Mouse (Mus musculus) forebrain, embryonic 13.5 days (tissue): ENCODE measurements at regions not wholly inside any gene's neighbourhood (a gene's known extent, or its start where the extent isn't known, plus 50 kb on each side); places are given as distances from the start of the nearest gene placed in this dataset.
A peak's percentile ranks its signal among the peaks of the same experiment; 100 is the strongest.

Experiments used
- ATAC-seq: fragments of 200-750 bp; cut with Nextera tagmentation; 2 replicates; pipeline ENCODE4 v1.8.0; 2017
- H3K27ac ChIP-seq: fragments of 300-500 bp; sonication (generic); 2 replicates; pipeline ENCODE4 v1.5.1; 2015; ENCODE audit warnings: inconsistent platforms, mild to moderate bottlenecking, moderate library complexity
- H3K27me3 ChIP-seq: fragments of 300-500 bp; sonication (generic); 2 replicates; pipeline ENCODE4 v1.6.1; 2015; ENCODE audit warnings: mild to moderate bottlenecking, inconsistent platforms
- H3K36me3 ChIP-seq: fragments of 300-500 bp; sonication (generic); 2 replicates; pipeline ENCODE4 v1.6.1; 2015; ENCODE audit warnings: mild to moderate bottlenecking, inconsistent platforms; ENCODE audit not compliant: poor library complexity, severe bottlenecking
- H3K4me1 ChIP-seq: fragments of 300-500 bp; sonication (generic); 2 replicates; pipeline ENCODE4 v1.6.1; 2015; ENCODE audit warnings: inconsistent platforms
- H3K4me2 ChIP-seq: fragments of 300-500 bp; sonication (generic); 2 replicates; pipeline ENCODE4 v1.6.1; 2015; ENCODE audit warnings: inconsistent platforms, mild to moderate bottlenecking, moderate library complexity
- H3K4me3 ChIP-seq: fragments of 300-500 bp; sonication (generic); 2 replicates; pipeline ENCODE4 v1.5.1; 2015; ENCODE audit warnings: mild to moderate bottlenecking, inconsistent platforms
- H3K9ac ChIP-seq: fragments of 300-500 bp; sonication (generic); 2 replicates; pipeline ENCODE4 v1.6.1; 2015; ENCODE audit warnings: mild to moderate bottlenecking, inconsistent platforms
- H3K9me3 ChIP-seq: fragments of 300-500 bp; sonication (generic); replicated peaks from 2 replicates; pipeline ENCODE4 v1.6.1; 2016; ENCODE audit warnings: inconsistent platforms
- WGBS: fragments of 180-500 bp; shearing (Covaris S2); methylation state at CpG from one replicate; pipeline ENCODE4 v1.1.7; 2015; 5-methylcytosine and 5-hydroxymethylcytosine counted together

- Histone ChIP-seq H3K27me3 (no peaks in the 10 kb centered on the region), H3K27ac (no peak overlapping the region)
- ATAC-seq: no peak
Observed at GRCm38 (mm10) chr13:97650191-97650590, 110.2 kb downstream of the Gm10260 start.

GRCm38 (mm10) chr13:97647486-97647885 lies 112.9 kb downstream of the Gm10260 start:
- Histone ChIP-seq H3K27ac (no peak overlapping the region), H3K27me3 (no peaks in the 10 kb centered on the region), H3K4me2 (no peak overlapping the region), H3K9ac (no peak overlapping the region), H3K4me3 (no peak overlapping the region), H3K4me1 (peaks cover 9% of the 10 kb centered on the region), H3K9me3 (peaks cover 11% of the 10 kb centered on the region), H3K36me3 (no peaks in the 10 kb centered on the region)
- 82% methylated on average over 4 of the region's 4 CpGs for WGBS
- no peak for ATAC-seq

More at GRCm38 (mm10) chr13:97650191-97650590, 110.2 kb downstream of the Gm10260 start:
- H3K4me2 ChIP-seq: no peak overlapping the region
- peaks cover 9% of the 10 kb centered on the region for H3K4me1 ChIP-seq
- no peaks in the 10 kb centered on the region for H3K36me3 ChIP-seq
- H3K9me3 ChIP-seq: peaks cover 4% of the 10 kb centered on the region
- WGBS: 90% methylated on average over 2 of the region's 2 CpGs
- H3K4me3 ChIP-seq: no peak overlapping the region
- H3K9ac ChIP-seq: no peak overlapping the region

- WGBS: 87% methylated on average over 7 of the region's 7 CpGs
Observed at GRCm38 (mm10) chr13:97646021-97646385, 114.4 kb downstream of the Gm10260 start.

GRCm38 (mm10) chr13:97645107-97646020 lies 115.1 kb downstream of the Gm10260 start:
- peak; percentile 45; the same call in 1 of the 2 replicates for ATAC-seq
- Histone ChIP-seq H3K4me1 (no peaks in the 10 kb centered on the region), H3K4me3 (no peak overlapping the region), H3K27me3 (no peaks in the 10 kb centered on the region), H3K9ac (no peak overlapping the region), H3K27ac (no peak overlapping the region), H3K4me2 (no peak overlapping the region), H3K9me3 (peaks cover 7% of the 10 kb centered on the region; the same call in 1 of the 2 replicates), H3K36me3 (no peaks in the 10 kb centered on the region)
- WGBS: 73% methylated on average over 15 of the region's 15 CpGs

More at GRCm38 (mm10) chr13:97646021-97646385, 114.4 kb downstream of the Gm10260 start:
- H3K9me3 ChIP-seq: peaks cover 10% of the 10 kb centered on the region
- no peak overlapping the region for H3K27ac ChIP-seq
- H3K9ac ChIP-seq: no peak overlapping the region
- no peaks in the 10 kb centered on the region for H3K36me3 ChIP-seq
- H3K4me2 ChIP-seq: no peak overlapping the region
- no peaks in the 10 kb centered on the region for H3K4me1 ChIP-seq
- H3K27me3 ChIP-seq: no peaks in the 10 kb centered on the region
- ATAC-seq: no peak
- no peak overlapping the region for H3K4me3 ChIP-seq

- H3K27me3 ChIP-seq: no peaks in the 10 kb centered on the region
- H3K9me3 ChIP-seq: peaks cover 7% of the 10 kb centered on the region; the same call in 1 of the 2 replicates
- no peak overlapping the region for H3K9ac ChIP-seq
- H3K4me3 ChIP-seq: no peak overlapping the region
- WGBS: 86% methylated on average over 3 of the region's 3 CpGs
- H3K4me2 ChIP-seq: no peak overlapping the region
- ATAC-seq: no peak
- H3K27ac ChIP-seq: no peak overlapping the region
- H3K4me1 ChIP-seq: peaks cover 12% of the 10 kb centered on the region
- H3K36me3 ChIP-seq: no peaks in the 10 kb centered on the region
Observed at GRCm38 (mm10) chr13:97640236-97640635, 120.2 kb downstream of the Gm10260 start.

- WGBS: 73% methylated on average over 3 of the region's 3 CpGs
- Histone ChIP-seq H3K9me3 (peaks cover 7% of the 10 kb centered on the region; the same call in 1 of the 2 replicates), H3K27ac (no peak overlapping the region), H3K4me3 (no peak overlapping the region), H3K27me3 (no peaks in the 10 kb centered on the region), H3K36me3 (no peaks in the 10 kb centered on the region), H3K4me2 (no peak overlapping the region), H3K9ac (no peak overlapping the region), H3K4me1 (peaks cover 12% of the 10 kb centered on the region)
- no peak for ATAC-seq
Observed at GRCm38 (mm10) chr13:97639656-97640055, 120.8 kb downstream of the Gm10260 start.

- peaks cover 7% of the 10 kb centered on the region; the same call in 1 of the 2 replicates for H3K9me3 ChIP-seq
- ATAC-seq: peak; percentile 78
- peaks cover 16% of the 10 kb centered on the region for H3K4me1 ChIP-seq
- H3K9ac ChIP-seq: no peak overlapping the region
- H3K4me2 ChIP-seq: no peak overlapping the region
- H3K4me3 ChIP-seq: no peak overlapping the region
- H3K27ac ChIP-seq: peak overlapping the region; percentile 49; the same call in 1 of the 2 replicates
- H3K27me3 ChIP-seq: no peaks in the 10 kb centered on the region
- no peaks in the 10 kb centered on the region for H3K36me3 ChIP-seq
- 53% methylated on average over 5 of the region's 5 CpGs for WGBS
Observed at GRCm38 (mm10) chr13:97638457-97639088, 121.9 kb downstream of the Gm10260 start.

GRCm38 (mm10) chr13:97637506-97637905 lies 122.9 kb downstream of the Gm10260 start:
- no peak for ATAC-seq
- Histone ChIP-seq H3K27me3 (no peaks in the 10 kb centered on the region), H3K9me3 (no peaks in the 10 kb centered on the region), H3K4me1 (peaks cover 16% of the 10 kb centered on the region), H3K4me3 (no peak overlapping the region), H3K27ac (no peak overlapping the region), H3K4me2 (no peak overlapping the region), H3K36me3 (no peaks in the 10 kb centered on the region), H3K9ac (no peak overlapping the region)
- WGBS: 97% methylated on average over 6 of the region's 6 CpGs

- no peak overlapping the region for H3K4me2 ChIP-seq
- no peaks in the 10 kb centered on the region for H3K27me3 ChIP-seq
- no peaks in the 10 kb centered on the region for H3K36me3 ChIP-seq
- no peak overlapping the region for H3K9ac ChIP-seq
- WGBS: 78% methylated on average over 8 of the region's 8 CpGs
- H3K27ac ChIP-seq: no peak overlapping the region
- ATAC-seq: peak; percentile 50; the same call in 1 of the 2 replicates
- H3K4me3 ChIP-seq: no peak overlapping the region
- H3K4me1 ChIP-seq: peaks cover 14% of the 10 kb centered on the region
- H3K9me3 ChIP-seq: no peaks in the 10 kb centered on the region
Observed at GRCm38 (mm10) chr13:97634041-97634788, 126.2 kb downstream of the Gm10260 start.

- H3K36me3 ChIP-seq: no peaks in the 10 kb centered on the region
- no peaks in the 10 kb centered on the region for H3K27me3 ChIP-seq
- H3K9ac ChIP-seq: no peak overlapping the region
- H3K4me3 ChIP-seq: no peak overlapping the region
- no peaks in the 10 kb centered on the region for H3K9me3 ChIP-seq
- H3K4me1 ChIP-seq: peaks cover 8% of the 10 kb centered on the region
- 86% methylated on average over 4 of the region's 4 CpGs for WGBS
- H3K27ac ChIP-seq: no peak overlapping the region
- H3K4me2 ChIP-seq: no peak overlapping the region
- no peak for ATAC-seq
Observed at GRCm38 (mm10) chr13:97633551-97633950, 126.9 kb downstream of the Gm10260 start.

- H3K4me1 ChIP-seq: peaks cover 5% of the 10 kb centered on the region; the same call in 1 of the 2 replicates
- H3K4me2 ChIP-seq: no peak overlapping the region
- H3K9ac ChIP-seq: no peak overlapping the region
- no peak for ATAC-seq
- 92% methylated on average over 13 of the region's 13 CpGs for WGBS
- H3K27ac ChIP-seq: no peak overlapping the region
- H3K36me3 ChIP-seq: no peaks in the 10 kb centered on the region
- no peaks in the 10 kb centered on the region for H3K27me3 ChIP-seq
- no peaks in the 10 kb centered on the region for H3K9me3 ChIP-seq
- H3K4me3 ChIP-seq: no peak overlapping the region
Observed at GRCm38 (mm10) chr13:97631872-97632402, 128.5 kb downstream of the Gm10260 start.
